Mouse (Mus musculus) liver, adult (tissue): ENCODE measurements around the gene Shisa6.

Experiments used
- GATA4 ChIP-seq: IDR thresholded peaks from 2 replicates; pipeline ENCODE4 v1.6.1; 2014; ENCODE audit warnings: mild to moderate bottlenecking, low read length; ENCODE audit not compliant: insufficient replicate concordance

Gene Shisa6

DNA sequence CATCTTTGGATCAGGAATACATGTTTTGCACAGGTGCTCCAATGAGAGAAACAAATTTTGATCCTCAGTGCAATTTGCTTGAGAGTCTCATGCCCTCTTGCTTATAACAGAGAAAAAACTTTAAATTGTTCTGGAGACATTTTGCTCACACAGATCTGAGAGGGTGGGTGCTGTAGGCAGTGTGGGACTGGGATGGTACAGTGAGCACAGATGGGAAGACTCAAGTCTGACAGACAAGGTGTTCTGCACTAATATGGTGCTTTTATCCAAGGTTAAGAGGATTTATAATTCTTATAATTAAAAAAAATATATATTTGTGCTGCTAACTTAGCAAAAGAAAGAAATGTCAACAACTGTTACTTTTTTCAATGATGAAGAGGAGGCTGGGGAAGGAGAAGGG lies 189.5 kb downstream of the Shisa6 start:
- no peak for TF ChIP-seq GATA4

DNA sequence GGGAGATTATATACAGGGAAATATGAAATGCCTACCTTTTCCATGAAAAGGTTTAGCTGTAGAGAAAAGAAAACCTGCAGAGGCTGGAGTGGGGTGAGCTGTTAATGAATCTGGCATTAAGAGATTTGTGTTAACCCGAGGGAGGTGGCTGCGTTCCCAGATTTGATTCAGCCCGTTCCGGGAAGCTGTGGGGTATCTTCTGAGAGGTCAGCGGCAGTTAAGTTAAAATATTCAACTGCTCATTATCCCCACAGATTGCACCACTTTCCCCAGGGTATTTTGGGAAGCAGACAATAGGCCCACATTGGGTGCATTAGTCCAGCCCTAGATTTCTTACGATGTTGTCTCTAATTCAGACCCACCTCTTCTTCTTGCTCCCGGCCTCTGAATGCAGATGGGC lies 213.0 kb downstream of the Shisa6 start:
- TF ChIP-seq GATA4 = no peak

DNA sequence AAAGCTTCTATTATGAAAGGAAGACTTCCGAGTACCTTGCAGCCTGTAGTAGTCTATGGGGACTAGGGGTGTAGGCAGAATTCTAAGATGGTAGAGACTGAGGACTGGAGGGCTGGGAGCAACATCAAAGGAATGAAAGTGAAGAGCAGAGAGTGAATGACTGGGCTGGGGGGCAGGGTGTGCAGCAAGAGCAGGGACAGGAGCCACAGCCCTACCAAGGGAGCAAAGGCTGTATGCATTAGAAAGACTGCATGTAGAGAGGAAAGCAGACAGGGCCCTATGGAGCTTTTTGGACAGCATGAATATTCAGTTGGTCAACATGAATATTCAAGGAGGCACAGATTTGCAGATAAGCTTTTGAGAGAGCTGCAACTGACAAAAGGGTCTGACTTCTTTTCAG lies 221.4 kb downstream of the Shisa6 start:
- TF ChIP-seq GATA4 = no peak

GRCm38 (mm10) chr11:66274707-66275081 lies 251.1 kb downstream of the Shisa6 start:
- no peak for TF ChIP-seq GATA4

DNA sequence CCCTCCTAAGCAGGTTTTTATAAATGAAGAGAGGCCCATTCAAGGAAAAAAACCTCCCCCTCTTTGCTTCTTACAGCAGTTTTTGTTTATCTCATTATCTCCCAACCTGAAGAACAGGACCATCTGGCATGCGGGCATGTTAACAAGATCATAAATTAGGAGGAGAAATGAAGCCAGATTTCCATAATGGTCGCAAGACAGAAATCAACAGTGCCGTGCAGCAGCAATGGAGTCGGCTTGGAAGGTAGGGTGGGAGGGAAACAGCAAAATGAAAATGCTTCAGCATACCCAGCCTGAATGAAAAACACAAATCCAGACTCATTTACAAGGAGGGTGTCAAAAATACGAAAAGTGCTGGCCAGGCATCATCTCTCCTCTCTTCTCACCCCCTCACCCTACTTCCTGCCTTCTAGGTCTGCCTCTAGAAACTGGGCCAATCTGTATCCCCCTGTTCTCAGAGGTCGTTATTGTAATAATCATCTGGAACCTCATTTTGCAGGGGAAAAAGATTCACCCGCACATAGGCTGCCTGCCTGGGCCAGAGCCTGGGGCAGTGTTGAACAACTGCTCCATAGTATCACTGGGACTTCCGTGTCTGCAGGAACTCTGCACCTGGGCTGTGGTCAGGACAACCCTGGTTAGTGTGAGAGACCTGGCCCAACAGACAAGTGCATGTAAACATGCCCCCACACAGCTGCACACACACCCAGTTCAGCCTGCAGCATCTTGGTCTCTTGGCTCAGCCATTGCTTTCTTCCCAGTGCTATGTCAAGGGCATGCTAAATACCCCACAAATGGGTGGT lies 251.7 kb downstream of the Shisa6 start:
- TF ChIP-seq GATA4 = no peak

DNA sequence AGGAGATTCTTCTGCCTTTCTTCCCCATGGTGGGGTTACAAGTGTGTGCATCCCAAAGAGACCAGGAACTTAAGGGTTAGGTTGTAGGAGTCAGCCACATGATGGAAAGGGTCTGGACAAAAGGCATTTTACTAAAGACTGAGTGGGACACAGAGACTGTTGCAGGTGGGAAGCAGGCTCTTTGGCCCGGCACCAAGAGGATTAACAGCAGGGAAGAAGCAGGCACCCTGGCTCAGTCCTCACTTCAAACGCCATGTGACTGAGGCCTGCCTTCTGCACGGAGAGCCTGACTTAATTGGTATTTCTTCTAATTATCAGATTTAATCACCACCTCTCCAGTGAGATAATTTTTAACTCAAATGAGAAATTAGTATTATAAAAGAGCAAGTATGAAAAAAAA lies 258.7 kb downstream of the Shisa6 start:
- no peak for TF ChIP-seq GATA4

- TF ChIP-seq GATA4 = no peak
Measured at GRCm38 (mm10) chr11:66265336-66265990, 260.3 kb downstream of the Shisa6 start.

DNA sequence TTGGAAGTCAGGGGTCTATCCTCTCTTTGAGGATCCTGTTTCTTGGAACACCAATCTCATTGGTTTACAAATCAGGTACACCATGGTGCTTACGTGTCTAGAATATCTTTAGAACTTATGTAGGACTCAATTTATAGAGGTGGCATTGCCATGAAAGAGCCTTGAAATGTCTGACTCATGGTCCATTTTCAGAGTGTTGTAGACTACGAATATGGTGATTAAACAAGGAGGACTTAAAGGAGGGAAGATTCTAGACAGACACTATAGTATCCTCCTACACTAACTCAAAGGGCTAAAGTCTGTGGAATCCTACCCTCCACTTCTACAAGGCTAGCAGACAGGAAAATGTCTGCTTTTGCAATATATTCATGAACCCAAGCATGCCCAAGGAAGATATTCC lies 265.6 kb downstream of the Shisa6 start:
- TF ChIP-seq GATA4 = no peak

- no peak for TF ChIP-seq GATA4
Measured at GRCm38 (mm10) chr11:66258851-66259250, 266.9 kb downstream of the Shisa6 start.

DNA sequence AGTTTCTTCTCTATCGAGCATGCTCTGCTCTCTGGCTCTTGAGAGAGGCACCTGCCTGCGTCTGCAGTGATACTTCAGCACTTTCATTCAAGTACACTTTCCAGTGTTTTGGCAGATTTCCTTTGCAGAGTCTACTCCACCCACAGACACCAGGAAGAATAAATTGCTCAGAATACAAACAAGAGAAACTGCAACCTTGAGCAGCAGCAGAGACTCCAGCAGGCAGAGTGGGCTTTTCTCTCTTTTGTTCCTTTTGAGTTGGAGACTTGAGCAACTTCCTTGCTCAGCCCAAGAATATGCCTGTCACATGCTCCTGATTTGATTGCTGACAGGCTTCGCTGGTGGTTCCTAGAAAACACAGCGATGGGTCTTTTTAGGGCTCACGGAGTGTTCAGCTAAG lies 278.6 kb downstream of the Shisa6 start:
- TF ChIP-seq GATA4 = no peak

GRCm38 (mm10) chr11:66236557-66236956 lies 289.2 kb downstream of the Shisa6 start:
- TF ChIP-seq GATA4 = no peak

DNA sequence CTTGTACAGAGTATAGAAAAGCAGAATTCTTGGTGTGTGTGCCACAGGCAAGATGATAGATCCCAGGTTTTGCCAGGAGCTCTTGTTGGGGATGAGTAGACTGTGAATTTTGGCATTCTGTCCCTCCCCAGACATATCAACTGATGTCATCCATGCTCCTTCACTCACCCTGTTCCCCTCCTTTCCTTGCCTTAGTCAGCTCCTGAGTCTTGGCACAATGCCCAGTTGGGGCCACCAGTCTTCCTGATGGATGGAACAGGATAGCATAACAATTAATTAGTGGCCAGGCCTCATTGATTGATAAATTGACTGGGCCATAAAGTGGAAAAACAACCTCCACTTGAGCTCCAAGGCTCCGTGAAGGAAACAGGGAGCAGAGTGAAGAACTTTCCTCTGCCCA lies 292.9 kb downstream of the Shisa6 start:
- no peak for TF ChIP-seq GATA4

DNA sequence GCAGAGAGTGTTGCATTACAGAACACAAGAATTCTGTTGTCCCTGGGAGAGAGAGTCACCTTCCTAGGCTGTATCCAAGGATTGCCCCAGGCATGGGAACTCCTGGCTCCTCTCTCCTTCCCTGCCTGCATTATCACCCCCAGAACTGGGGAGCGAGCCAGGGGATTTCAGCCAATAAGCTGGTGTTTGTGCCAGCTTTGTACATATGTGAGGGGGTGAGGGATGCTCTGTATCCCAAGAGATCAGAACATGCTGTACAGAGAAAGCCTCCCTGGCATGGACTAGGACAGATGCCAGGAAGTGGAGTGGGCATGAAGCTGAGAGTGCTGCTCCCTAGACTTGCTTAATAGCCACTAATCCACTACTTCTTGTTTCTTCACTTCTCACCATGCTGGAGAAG lies 303.6 kb downstream of the Shisa6 start:
- TF ChIP-seq GATA4 = no peak

DNA sequence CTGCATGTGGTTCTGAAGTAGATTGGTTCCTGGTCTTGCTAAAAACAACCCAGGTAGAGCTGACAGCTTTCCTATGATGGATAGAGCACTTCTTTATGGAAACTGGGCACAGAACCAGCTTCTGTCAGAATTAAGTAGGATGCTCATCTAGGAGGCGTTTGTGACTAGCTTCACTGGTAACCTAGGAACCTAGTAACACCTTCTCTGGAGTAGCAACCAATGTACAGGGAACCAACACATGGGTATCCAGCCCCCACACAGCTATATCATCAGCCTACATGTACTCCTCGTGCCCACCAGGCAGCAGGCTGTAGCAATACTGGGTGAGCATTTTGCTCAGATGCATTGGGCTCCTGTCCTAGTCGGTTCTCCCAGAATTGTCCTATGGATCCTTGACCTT lies 307.3 kb downstream of the Shisa6 start:
- TF ChIP-seq GATA4 = no peak

- TF ChIP-seq GATA4 = no peak
Measured at GRCm38 (mm10) chr11:66188627-66189287, 337.0 kb downstream of the Shisa6 start.

GRCm38 (mm10) chr11:66188146-66188545 lies 337.6 kb downstream of the Shisa6 start:
- no peak for TF ChIP-seq GATA4

DNA sequence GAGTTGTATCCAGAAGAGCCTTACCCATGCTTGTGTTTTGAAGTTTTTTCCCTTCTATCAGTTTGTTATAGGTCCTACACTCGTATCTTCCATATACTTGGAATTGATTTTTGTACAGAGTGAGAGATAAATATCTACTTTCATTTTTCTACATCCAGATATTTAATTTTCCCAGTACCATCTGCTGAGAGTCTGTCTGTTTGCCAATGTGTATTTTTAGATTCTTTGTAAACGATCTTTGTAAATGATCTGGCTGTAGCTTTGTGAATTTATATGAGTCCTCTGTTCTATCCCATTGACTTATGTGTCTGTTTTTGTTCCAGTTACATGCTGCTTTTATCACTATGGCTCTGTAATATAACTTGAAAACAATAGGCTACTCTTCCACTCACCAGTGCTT lies 348.0 kb downstream of the Shisa6 start:
- TF ChIP-seq GATA4 = no peak
